Mouse (Mus musculus) MEL (cell line): Measurements from ENCODE around the gene Ivl.

Experiments
- CTCF ChIP-seq, 3 experiments: IDR thresholded peaks in 2 of 3; conservative IDR thresholded peaks in 1 of 3; 2 replicates each; pipeline ENCODE4 v1.5.1; 2011 to 2012; ENCODE audit warnings: low read length in 3 of 3, low read depth in 2 of 3, mild to moderate bottlenecking in 2 of 3, improper control_type of control experiment in 1 of 3, inconsistent platforms in 1 of 3, mixed read lengths in 1 of 3, moderate library complexity in 1 of 3; ENCODE audit not compliant: control insufficient read depth in 1 of 3, insufficient read depth in 1 of 3, poor library complexity in 1 of 3, severe bottlenecking in 1 of 3
- E2F4 ChIP-seq: IDR thresholded peaks from 2 replicates; pipeline ENCODE4 v1.6.1; 2011; ENCODE audit warnings: low read depth, low read length, improper control_type of control experiment, borderline replicate concordance
- EP300 ChIP-seq, 2 experiments: IDR thresholded peaks; 2 replicates each; pipeline ENCODE4 v1.6.1; 2011; ENCODE audit warnings: improper control_type of control experiment in 2 of 2, low read length in 2 of 2, low read depth in 1 of 2, mild to moderate bottlenecking in 1 of 2
- GABPA ChIP-seq: IDR thresholded peaks from 2 replicates; pipeline ENCODE4 v1.6.1; 2012; ENCODE audit warnings: low read depth, mild to moderate bottlenecking, inconsistent platforms, low read length, improper control_type of control experiment, moderate library complexity
- POLR2AphosphoS2 ChIP-seq: IDR thresholded peaks from 2 replicates; pipeline ENCODE4 v1.6.1; 2011; ENCODE audit warnings: low read length, improper control_type of control experiment

DNA sequence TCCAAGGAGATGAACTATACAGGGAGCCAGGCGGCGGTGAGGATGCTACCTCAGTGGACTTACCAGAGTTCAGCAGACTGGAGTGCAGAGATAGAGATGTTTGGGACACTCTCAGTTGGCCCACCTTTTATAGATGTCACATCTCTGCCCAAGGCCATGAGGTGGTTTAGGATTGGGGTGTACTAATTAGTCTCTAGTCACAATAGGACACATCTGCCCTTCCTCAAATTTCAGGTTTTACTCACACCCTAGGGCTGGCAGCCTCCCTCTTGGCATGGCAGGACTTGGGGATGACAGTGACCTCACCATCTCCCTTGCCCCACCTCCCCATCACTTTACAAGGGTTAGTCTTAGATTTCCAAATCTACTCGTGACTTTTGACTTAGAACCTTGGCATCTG, 39.1 kb downstream of the Ivl start, which contains the start of gene 2310046K23Rik:
- TF ChIP-seq CTCF (IDR thresholded peaks at IDR 0.05 in 2 of 3, conservative IDR thresholded peaks at IDR 0.05 in 1 of 3; ENCODE audit: control insufficient read depth in 1 of 3, insufficient read depth in 1 of 3, low read depth in 2 of 3, low read length in 3 of 3, poor library complexity in 1 of 3, severe bottlenecking in 1 of 3) (no peak), E2F4 (no peak), GABPA (no peak), POLR2AphosphoS2 (no peak), EP300 (IDR thresholded peaks at IDR 0.05; ENCODE audit: low read depth in 1 of 2, low read length in 2 of 2) (no peak)
